Mouse (Mus musculus): ENCODE measurements around the gene Hcrtr2. TPM values are rescaled to one million over a fixed set of nuclear protein-coding genes. Genes with fewer than 3 reads are reported as not detected.
A peak's percentile ranks its signal among the peaks of the same experiment; 100 is the strongest.

The Hcrtr2 gene
- polyA plus RNA-seq, 1 experiment from 2014 or later: not detected

- H3K27me3 ChIP-seq (replicated peaks; ENCODE audit: insufficient read depth, low read length): no peaks in the 10 kb centered on the region
- 55% methylated on average over 1 of the region's 1 CpGs for WGBS
- no peak for TF ChIP-seq CTCF (IDR thresholded peaks at IDR 0.05)
- TF ChIP-seq EP300 (IDR thresholded peaks at IDR 0.05): no peak
- no peak overlapping the region for H3K27ac ChIP-seq (ENCODE audit: low read length)
- no peak overlapping the region for H3K4me3 ChIP-seq (ENCODE audit: low read depth, low read length)
- ATAC-seq: no peak
- DNase-seq (ENCODE audit: low spot score): no peak
- no peaks in the 10 kb centered on the region for H3K36me3 ChIP-seq (ENCODE audit: insufficient read depth, low read length)
- H3K9ac ChIP-seq (replicated peaks; ENCODE audit: low read depth): no peak overlapping the region
- no peaks in the 10 kb centered on the region for H3K4me1 ChIP-seq (ENCODE audit: insufficient read depth, low read depth, low read length)
- H3K9me3 ChIP-seq (ENCODE audit: low read length): no peaks in the 10 kb centered on the region
- H3K4me2 ChIP-seq (replicated peaks; ENCODE audit: low read depth, low read length): no peak overlapping the region
Measured at GRCm38 (mm10) chr9:76312221-76312620, 11.4 kb downstream of the Hcrtr2 start.

DNA sequence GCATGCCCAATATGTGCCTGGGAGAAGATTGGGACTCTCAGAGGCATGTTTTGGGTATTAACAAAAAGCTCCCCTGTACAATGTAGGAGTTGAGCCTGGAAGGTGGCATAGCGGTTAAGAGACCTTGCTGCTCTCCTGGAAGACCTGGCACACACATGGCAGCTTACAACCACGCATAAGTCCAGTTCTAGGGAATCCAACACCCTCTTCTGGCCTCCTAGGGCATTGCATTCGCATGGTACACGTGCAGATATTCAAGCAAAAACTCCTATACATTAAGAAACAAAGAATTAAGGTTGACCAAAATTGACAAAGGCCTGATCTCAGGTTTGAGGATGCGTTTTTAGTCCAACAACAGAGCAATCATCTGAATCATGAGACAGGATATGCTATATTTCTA, 32.3 kb downstream of the Hcrtr2 start:
- Histone ChIP-seq H3K36me3 (ENCODE audit: insufficient read depth, low read length) (no peaks in the 10 kb centered on the region), H3K4me3 (ENCODE audit: low read depth, low read length) (no peak overlapping the region), H3K9me3 (ENCODE audit: low read length) (no peaks in the 10 kb centered on the region), H3K27me3 (replicated peaks; ENCODE audit: insufficient read depth, low read length) (no peaks in the 10 kb centered on the region), H3K4me1 (ENCODE audit: insufficient read depth, low read depth, low read length) (no peaks in the 10 kb centered on the region), H3K4me2 (replicated peaks; ENCODE audit: low read depth, low read length) (no peak overlapping the region), H3K27ac (ENCODE audit: low read length) (no peak overlapping the region), H3K9ac (replicated peaks; ENCODE audit: low read depth) (no peak overlapping the region)
- no peak for DNase-seq (ENCODE audit: low spot score)
- WGBS: 69% methylated on average over 5 of the region's 5 CpGs
- ATAC-seq: no peak
- no peak for TF ChIP-seq CTCF (IDR thresholded peaks at IDR 0.05)
- TF ChIP-seq EP300 (IDR thresholded peaks at IDR 0.05): no peak

- H3K9ac ChIP-seq (replicated peaks; ENCODE audit: low read depth): no peak overlapping the region
- ATAC-seq: no peak
- no peaks in the 10 kb centered on the region for H3K9me3 ChIP-seq (ENCODE audit: low read length)
- H3K36me3 ChIP-seq (ENCODE audit: insufficient read depth, low read length): no peaks in the 10 kb centered on the region
- H3K4me1 ChIP-seq (ENCODE audit: insufficient read depth, low read depth, low read length): no peaks in the 10 kb centered on the region
- H3K27ac ChIP-seq (ENCODE audit: low read length): no peak overlapping the region
- H3K4me3 ChIP-seq (ENCODE audit: low read depth, low read length): no peak overlapping the region
- DNase-seq (ENCODE audit: low spot score): peak; percentile 11
- TF ChIP-seq CTCF (IDR thresholded peaks at IDR 0.05): peak; percentile 57
- no peak for TF ChIP-seq EP300 (IDR thresholded peaks at IDR 0.05)
- H3K4me2 ChIP-seq (replicated peaks; ENCODE audit: low read depth, low read length): no peak overlapping the region
- no peaks in the 10 kb centered on the region for H3K27me3 ChIP-seq (replicated peaks; ENCODE audit: insufficient read depth, low read length)
Measured at GRCm38 (mm10) chr9:76270886-76271285, 52.8 kb downstream of the Hcrtr2 start.

GRCm38 (mm10) chr9:76257731-76258130, 65.9 kb downstream of the Hcrtr2 start:
- Histone ChIP-seq H3K36me3 (ENCODE audit: insufficient read depth, low read length) (no peaks in the 10 kb centered on the region), H3K4me1 (ENCODE audit: insufficient read depth, low read depth, low read length) (no peaks in the 10 kb centered on the region), H3K27me3 (replicated peaks; ENCODE audit: insufficient read depth, low read length) (no peaks in the 10 kb centered on the region), H3K4me3 (ENCODE audit: low read depth, low read length) (no peak overlapping the region), H3K27ac (ENCODE audit: low read length) (no peak overlapping the region), H3K9me3 (ENCODE audit: low read length) (no peaks in the 10 kb centered on the region), H3K9ac (replicated peaks; ENCODE audit: low read depth) (no peak overlapping the region), H3K4me2 (replicated peaks; ENCODE audit: low read depth, low read length) (no peak overlapping the region)
- ATAC-seq (no peak), DNase-seq (ENCODE audit: low spot score) (no peak)
- WGBS: 61% methylated on average over 5 of the region's 5 CpGs
- TF ChIP-seq EP300 (IDR thresholded peaks at IDR 0.05) (no peak), CTCF (IDR thresholded peaks at IDR 0.05) (no peak)

DNA sequence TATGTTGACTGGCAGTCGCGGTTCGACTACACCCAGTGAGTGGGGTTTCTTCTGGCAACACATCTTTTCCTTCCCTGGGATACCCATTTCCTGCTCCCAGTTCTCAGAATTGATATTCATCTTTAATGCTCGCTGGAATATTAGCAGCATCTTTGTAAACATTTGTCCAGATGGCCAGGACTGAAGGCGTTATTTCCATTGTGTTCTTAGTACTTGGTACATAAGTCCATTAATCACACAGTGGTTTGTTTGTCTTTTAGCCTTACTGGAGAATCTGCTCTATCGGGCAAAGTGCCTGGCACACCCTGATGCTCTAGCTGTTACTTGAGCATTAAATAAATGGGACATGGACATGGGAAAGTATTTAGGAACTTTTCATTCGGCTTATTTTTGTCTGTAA, 71.1 kb downstream of the Hcrtr2 start:
- Histone ChIP-seq H3K27ac (ENCODE audit: low read length) (no peak overlapping the region), H3K27me3 (replicated peaks; ENCODE audit: insufficient read depth, low read length) (no peaks in the 10 kb centered on the region), H3K4me1 (ENCODE audit: insufficient read depth, low read depth, low read length) (no peaks in the 10 kb centered on the region), H3K9me3 (ENCODE audit: low read length) (no peaks in the 10 kb centered on the region), H3K4me3 (ENCODE audit: low read depth, low read length) (no peak overlapping the region), H3K9ac (replicated peaks; ENCODE audit: low read depth) (no peak overlapping the region), H3K36me3 (ENCODE audit: insufficient read depth, low read length) (no peaks in the 10 kb centered on the region), H3K4me2 (replicated peaks; ENCODE audit: low read depth, low read length) (no peak overlapping the region)
- ATAC-seq (peak; percentile 83), DNase-seq (ENCODE audit: low spot score) (peak; percentile 63)
- 40% methylated on average over 7 of the region's 7 CpGs for WGBS
- peak; percentile 95 for TF ChIP-seq EP300 (IDR thresholded peaks at IDR 0.05)
- no peak for TF ChIP-seq CTCF (IDR thresholded peaks at IDR 0.05)

- Histone ChIP-seq H3K36me3 (ENCODE audit: insufficient read depth, low read length) (no peaks in the 10 kb centered on the region), H3K4me1 (ENCODE audit: insufficient read depth, low read depth, low read length) (no peaks in the 10 kb centered on the region), H3K9me3 (ENCODE audit: low read length) (no peaks in the 10 kb centered on the region), H3K27ac (ENCODE audit: low read length) (no peak overlapping the region), H3K4me3 (ENCODE audit: low read depth, low read length) (no peak overlapping the region), H3K9ac (replicated peaks; ENCODE audit: low read depth) (no peak overlapping the region), H3K27me3 (replicated peaks; ENCODE audit: insufficient read depth, low read length) (no peaks in the 10 kb centered on the region), H3K4me2 (replicated peaks; ENCODE audit: low read depth, low read length) (no peak overlapping the region)
- WGBS: 76% methylated on average over 4 of the region's 4 CpGs
- ATAC-seq: no peak
- DNase-seq (ENCODE audit: low spot score): no peak
- no peak for TF ChIP-seq CTCF (IDR thresholded peaks at IDR 0.05)
- TF ChIP-seq EP300 (IDR thresholded peaks at IDR 0.05): no peak
Measured at GRCm38 (mm10) chr9:76252109-76252508, 71.5 kb downstream of the Hcrtr2 start.

- WGBS: 57% methylated on average over 1 of the region's 1 CpGs
- TF ChIP-seq EP300 (IDR thresholded peaks at IDR 0.05) (no peak), CTCF (IDR thresholded peaks at IDR 0.05) (no peak)
Measured at GRCm38 (mm10) chr9:76242322-76242721, 81.3 kb downstream of the Hcrtr2 start.

More at GRCm38 (mm10) chr9:76242322-76242721, 81.3 kb downstream of the Hcrtr2 start:
- Histone ChIP-seq H3K4me2 (replicated peaks; ENCODE audit: low read depth, low read length) (no peak overlapping the region), H3K9ac (replicated peaks; ENCODE audit: low read depth) (no peak overlapping the region), H3K9me3 (ENCODE audit: low read length) (no peaks in the 10 kb centered on the region), H3K4me1 (ENCODE audit: insufficient read depth, low read depth, low read length) (no peaks in the 10 kb centered on the region), H3K36me3 (ENCODE audit: insufficient read depth, low read length) (no peaks in the 10 kb centered on the region), H3K27ac (ENCODE audit: low read length) (no peak overlapping the region), H3K4me3 (ENCODE audit: low read depth, low read length) (no peak overlapping the region), H3K27me3 (replicated peaks; ENCODE audit: insufficient read depth, low read length) (no peaks in the 10 kb centered on the region)
- DNase-seq (ENCODE audit: low spot score): no peak
- ATAC-seq: no peak

All from lung, postnatal 0 days (tissue).